Mouse (Mus musculus) midbrain, embryonic 11.5 days (tissue): ENCODE measurements at regions not wholly inside any gene's neighbourhood (a gene's known extent, or its start where the extent isn't known, plus 50 kb on each side); places are given as distances from the start of the nearest gene placed in this dataset.
A peak's percentile ranks its signal among the peaks of the same experiment; 100 is the strongest.

Experiments used
- ATAC-seq: fragments of 200-750 bp; cut with Nextera tagmentation; 2 replicates; pipeline ENCODE4 v1.8.0; 2017; ENCODE audit warnings: moderate TSS enrichment, moderate library complexity; ENCODE audit not compliant: low FRiP score
- DNase-seq: peaks from one replicate; pipeline ENCODE4 v3.0.0; 2015; ENCODE audit warnings: low spot score; ENCODE audit errors: missing footprints
- H3K27ac ChIP-seq: fragments of 300-500 bp; sonication (generic); 2 replicates; pipeline ENCODE4 v1.5.1; 2014; ENCODE audit warnings: low read depth, low read length
- H3K27me3 ChIP-seq: fragments of 300-500 bp; sonication (generic); 2 replicates; pipeline ENCODE4 v1.6.1; 2014; ENCODE audit warnings: mild to moderate bottlenecking, low read length, moderate library complexity, mixed read lengths; ENCODE audit not compliant: control insufficient read depth, insufficient read depth
- H3K36me3 ChIP-seq: fragments of 300-500 bp; sonication (generic); 2 replicates; pipeline ENCODE4 v1.6.1; 2014; ENCODE audit warnings: mild to moderate bottlenecking, low read length, moderate library complexity, mixed read lengths; ENCODE audit not compliant: control insufficient read depth, insufficient read depth
- H3K4me1 ChIP-seq: fragments of 300-500 bp; sonication (generic); 2 replicates; pipeline ENCODE4 v1.6.1; 2014; ENCODE audit warnings: low read length; ENCODE audit not compliant: control insufficient read depth, insufficient read depth
- H3K4me2 ChIP-seq: fragments of 300-500 bp; sonication (generic); 2 replicates; pipeline ENCODE4 v1.6.1; 2014; ENCODE audit warnings: mild to moderate bottlenecking, moderate library complexity
- H3K4me3 ChIP-seq: fragments of 300-500 bp; sonication (generic); 2 replicates; pipeline ENCODE4 v1.5.1; 2014; ENCODE audit warnings: low read depth, low read length
- H3K9ac ChIP-seq: fragments of 300-500 bp; sonication (generic); 2 replicates; pipeline ENCODE4 v1.6.1; 2014; ENCODE audit warnings: low read length
- H3K9me3 ChIP-seq: fragments of 300-500 bp; sonication (generic); 2 replicates; pipeline ENCODE4 v1.6.1; 2016; ENCODE audit warnings: low read length; ENCODE audit not compliant: control insufficient read depth
- WGBS: fragments of 180-500 bp; shearing (Covaris S2); extraction: QIAGEN DNeasy Blood & Tissue Kit; methylation state at CpG from one replicate; pipeline ENCODE4 v1.1.7; 2014; 5-methylcytosine and 5-hydroxymethylcytosine counted together

DNA sequence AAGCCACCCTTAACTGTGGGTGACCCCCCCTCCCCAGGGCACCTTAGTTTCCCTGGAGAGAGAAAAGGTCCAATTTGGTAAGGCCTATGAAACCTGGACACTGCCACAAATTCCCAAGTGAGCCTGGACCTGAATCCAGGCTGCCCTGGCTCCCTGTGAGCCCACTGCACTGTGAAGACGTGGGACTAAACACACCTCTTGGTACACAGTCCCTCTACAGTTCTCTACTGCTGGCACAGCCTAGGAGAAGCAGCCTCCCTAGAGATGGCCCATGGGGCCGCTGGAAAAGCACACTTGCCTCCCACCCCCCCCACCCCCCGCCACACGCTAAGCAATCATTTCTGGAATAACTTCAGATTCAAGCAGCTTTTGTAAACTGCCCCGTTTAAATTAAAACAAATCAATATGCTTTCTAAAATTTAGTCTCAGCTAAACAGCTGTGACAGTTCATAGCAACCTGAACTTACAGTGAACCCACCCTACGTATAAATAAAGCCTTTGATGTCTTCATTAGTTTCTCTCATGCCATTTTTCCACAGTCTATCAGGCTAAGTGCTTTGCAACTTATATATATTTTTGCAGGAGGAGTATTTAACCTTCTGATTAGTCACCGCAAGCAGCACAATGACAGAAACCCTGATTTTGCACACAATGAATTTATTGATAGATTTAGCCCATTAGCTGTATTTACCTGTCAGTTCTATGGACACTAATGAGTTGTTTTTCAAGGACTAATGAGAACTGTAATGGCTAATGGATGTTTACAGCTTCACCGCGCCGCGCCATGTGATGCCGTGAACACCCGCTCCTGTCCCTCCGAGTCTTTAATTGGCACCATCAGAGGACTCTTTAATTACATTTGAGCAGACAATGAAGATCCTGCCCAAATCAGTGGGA lies 215.3 kb downstream of the 3100002H09Rik start:
- WGBS = 85% methylated on average over 14 of the region's 14 CpGs
- H3K4me1 ChIP-seq = peaks cover 5% of the 10 kb centered on the region; the same call in 1 of the 2 replicates
- H3K9me3 ChIP-seq = no peaks in the 10 kb centered on the region
- H3K36me3 ChIP-seq = no peaks in the 10 kb centered on the region
- H3K9ac ChIP-seq = no peak overlapping the region
- H3K4me3 ChIP-seq = no peak overlapping the region
- H3K4me2 ChIP-seq = no peak overlapping the region
- ATAC-seq = no peak
- no peak overlapping the region for H3K27ac ChIP-seq
- H3K27me3 ChIP-seq = no peaks in the 10 kb centered on the region
- no peak for DNase-seq

DNA sequence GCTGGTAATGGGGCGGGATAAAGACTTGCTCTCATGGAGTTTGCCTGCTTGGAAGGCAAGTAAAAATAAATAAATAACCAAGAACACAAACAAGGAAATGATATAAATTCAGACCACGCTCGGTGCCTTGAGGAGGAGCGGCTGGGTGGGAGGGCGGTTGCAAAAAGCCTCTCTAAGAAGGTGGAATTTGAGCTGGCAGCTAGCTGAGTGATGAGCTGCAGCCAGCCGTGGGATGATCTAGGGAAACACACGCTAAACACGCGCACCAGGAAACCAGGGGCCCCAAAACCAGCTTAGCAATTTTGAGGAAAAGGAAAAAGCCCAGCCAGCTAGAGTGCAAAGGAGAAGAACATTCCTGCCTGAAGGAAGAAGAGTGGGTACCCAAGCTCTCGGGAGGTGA lies 217.0 kb downstream of the 3100002H09Rik start:
- 0 out of 2 replicates have a peak, but pooled peaks cover 2% of the 10 kb centered on the region for H3K4me1 ChIP-seq
- H3K9me3 ChIP-seq = no peaks in the 10 kb centered on the region
- WGBS = 69% methylated on average over 10 of the region's 10 CpGs
- ATAC-seq = no peak
- DNase-seq = peak; percentile 78
- H3K27me3 ChIP-seq = no peaks in the 10 kb centered on the region
- no peak overlapping the region for H3K9ac ChIP-seq
- no peaks in the 10 kb centered on the region for H3K36me3 ChIP-seq
- H3K4me3 ChIP-seq = no peak overlapping the region
- no peak overlapping the region for H3K4me2 ChIP-seq
- H3K27ac ChIP-seq = no peak overlapping the region

DNA sequence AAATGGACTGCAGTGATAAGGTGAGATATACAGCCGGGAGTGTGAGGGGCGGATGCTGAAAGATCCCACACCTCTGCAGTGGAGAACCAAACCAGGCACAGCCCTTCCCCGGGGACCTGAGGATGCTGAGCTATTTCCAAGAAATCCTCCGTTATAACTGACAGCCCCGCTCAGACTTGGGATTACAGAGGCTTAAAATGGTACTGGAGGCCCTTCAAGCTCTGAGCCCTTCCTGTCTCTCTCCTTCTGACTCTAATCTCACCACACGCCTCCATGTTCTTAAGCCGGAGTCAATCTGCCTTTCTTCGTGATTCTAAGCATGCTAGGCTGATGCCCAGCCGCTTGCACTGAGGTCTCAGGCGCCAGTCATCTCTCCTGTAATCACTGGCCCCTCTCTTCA lies 221.5 kb downstream of the 3100002H09Rik start:
- no peak overlapping the region for H3K27ac ChIP-seq
- no peaks in the 10 kb centered on the region for H3K9me3 ChIP-seq
- no peaks in the 10 kb centered on the region for H3K36me3 ChIP-seq
- no peak overlapping the region for H3K9ac ChIP-seq
- H3K4me3 ChIP-seq = no peak overlapping the region
- DNase-seq = no peak
- peaks cover 9% of the 10 kb centered on the region for H3K4me1 ChIP-seq
- no peak for ATAC-seq
- 79% methylated on average over 10 of the region's 10 CpGs for WGBS
- no peaks in the 10 kb centered on the region for H3K27me3 ChIP-seq
- no peak overlapping the region for H3K4me2 ChIP-seq

DNA sequence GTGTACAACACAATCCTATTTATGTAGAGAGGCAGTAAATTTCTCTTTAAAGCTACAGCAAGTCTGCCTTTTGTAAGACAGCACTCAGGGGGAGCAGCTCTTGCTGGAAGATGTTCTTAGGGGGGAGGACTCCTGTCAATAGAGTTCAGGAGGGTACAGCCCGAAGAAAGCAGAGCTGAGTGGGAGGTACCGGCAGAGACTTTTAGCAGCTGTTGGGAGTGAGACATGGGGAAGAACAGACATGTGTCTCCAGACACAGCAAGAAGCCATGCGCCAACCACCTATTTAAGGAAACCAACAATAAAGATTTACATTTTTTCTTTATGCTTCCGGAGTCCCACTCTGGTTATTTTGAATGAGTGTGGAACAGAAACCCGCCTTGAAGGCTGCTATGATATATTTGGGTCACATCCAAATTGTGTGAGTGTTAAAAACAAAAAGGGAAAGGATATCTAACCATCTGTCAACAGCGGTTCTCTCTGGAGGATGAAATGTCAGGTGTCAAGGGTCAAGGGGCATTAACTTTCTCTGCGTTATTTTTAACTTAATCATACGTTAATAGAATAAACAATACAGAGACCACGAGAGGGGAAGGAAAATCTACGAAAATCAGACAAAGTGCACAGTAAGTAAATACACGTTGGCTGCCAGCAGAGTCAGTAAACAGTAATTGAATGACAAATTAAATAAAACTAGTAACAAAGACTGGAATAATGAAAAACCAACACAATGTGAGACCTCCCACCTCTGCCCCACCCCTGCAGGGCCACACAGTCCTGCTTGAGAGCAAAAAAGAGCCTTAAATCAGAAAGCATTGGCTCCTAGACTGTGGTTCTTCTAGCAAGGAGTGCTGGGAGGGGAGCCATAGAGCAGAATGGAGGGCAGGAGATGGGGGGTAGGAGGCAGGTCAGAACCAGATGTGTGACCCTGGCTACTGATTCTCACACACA lies 225.2 kb downstream of the 3100002H09Rik start:
- H3K36me3 ChIP-seq = no peaks in the 10 kb centered on the region
- no peak overlapping the region for H3K27ac ChIP-seq
- H3K9me3 ChIP-seq = no peaks in the 10 kb centered on the region
- peaks cover 9% of the 10 kb centered on the region for H3K4me1 ChIP-seq
- no peak overlapping the region for H3K9ac ChIP-seq
- DNase-seq (no peak), ATAC-seq (no peak)
- 44% methylated on average over 11 of the region's 11 CpGs for WGBS
- H3K4me2 ChIP-seq = no peak overlapping the region
- H3K4me3 ChIP-seq = no peak overlapping the region
- H3K27me3 ChIP-seq = no peaks in the 10 kb centered on the region

DNA sequence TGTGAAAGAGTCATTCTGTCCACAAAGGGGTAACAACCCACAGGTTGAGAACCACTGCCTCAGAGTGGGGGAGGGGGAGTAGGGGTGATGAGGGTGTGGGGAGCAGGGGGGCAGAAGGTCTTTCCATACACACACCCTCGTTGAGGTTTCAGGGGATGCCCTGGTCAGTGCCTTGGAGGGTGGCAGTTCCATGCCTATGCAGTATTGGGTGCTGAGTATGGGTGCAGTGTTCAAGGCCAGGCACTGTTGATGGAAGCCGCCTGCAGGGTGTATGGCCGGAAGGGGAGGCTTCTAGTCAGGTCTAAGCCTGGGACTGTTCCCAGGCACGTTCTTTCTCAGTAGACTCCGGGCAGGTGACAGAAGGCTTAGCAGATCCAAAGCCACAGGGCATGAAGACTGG lies 234.1 kb downstream of the 3100002H09Rik start:
- no peak for DNase-seq
- Histone ChIP-seq H3K4me2 (no peak overlapping the region), H3K4me3 (no peak overlapping the region), H3K27ac (no peak overlapping the region), H3K4me1 (no peaks in the 10 kb centered on the region), H3K27me3 (no peaks in the 10 kb centered on the region), H3K36me3 (no peaks in the 10 kb centered on the region), H3K9ac (no peak overlapping the region), H3K9me3 (no peaks in the 10 kb centered on the region)
- WGBS = 74% methylated on average over 5 of the region's 5 CpGs
- ATAC-seq = no peak

DNA sequence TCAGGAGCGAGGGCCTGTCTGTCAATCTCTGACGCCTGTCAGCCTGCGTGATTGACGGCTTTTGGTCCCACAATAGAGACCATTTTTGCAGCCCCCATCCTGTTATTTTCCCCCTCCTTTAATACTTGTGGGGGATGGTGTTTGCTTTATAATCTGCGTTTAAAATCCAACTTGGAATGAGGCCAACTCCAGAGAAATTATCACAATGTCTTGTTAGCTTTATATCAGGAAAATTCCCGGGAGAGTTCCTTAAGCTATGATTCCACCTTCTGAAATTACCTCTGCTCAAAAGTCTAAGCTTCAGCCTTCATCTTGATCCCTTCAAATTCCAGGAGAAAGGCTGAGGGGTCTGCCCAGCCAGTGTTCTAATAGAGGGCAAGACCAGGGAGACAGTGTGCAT lies 235.0 kb downstream of the 3100002H09Rik start:
- ATAC-seq (no peak), DNase-seq (no peak)
- Histone ChIP-seq H3K9me3 (no peaks in the 10 kb centered on the region; the same call in 1 of the 2 replicates), H3K36me3 (no peaks in the 10 kb centered on the region), H3K4me3 (no peak overlapping the region), H3K27ac (no peak overlapping the region), H3K9ac (no peak overlapping the region), H3K4me1 (no peaks in the 10 kb centered on the region), H3K27me3 (no peaks in the 10 kb centered on the region), H3K4me2 (no peak overlapping the region)
- WGBS = 69% methylated on average over 6 of the region's 6 CpGs

- no peak overlapping the region for H3K4me3 ChIP-seq
- DNase-seq (no peak), ATAC-seq (no peak)
- WGBS = 92% methylated on average over 3 of the region's 3 CpGs
- no peaks in the 10 kb centered on the region; the same call in 1 of the 2 replicates for H3K9me3 ChIP-seq
- no peaks in the 10 kb centered on the region for H3K36me3 ChIP-seq
- H3K4me2 ChIP-seq = no peak overlapping the region
- H3K4me1 ChIP-seq = no peaks in the 10 kb centered on the region
- H3K27ac ChIP-seq = no peak overlapping the region
- H3K27me3 ChIP-seq = no peaks in the 10 kb centered on the region
- H3K9ac ChIP-seq = no peak overlapping the region
Measured at GRCm38 (mm10) chr4:124368831-124369230, 241.8 kb downstream of the 3100002H09Rik start.

DNA sequence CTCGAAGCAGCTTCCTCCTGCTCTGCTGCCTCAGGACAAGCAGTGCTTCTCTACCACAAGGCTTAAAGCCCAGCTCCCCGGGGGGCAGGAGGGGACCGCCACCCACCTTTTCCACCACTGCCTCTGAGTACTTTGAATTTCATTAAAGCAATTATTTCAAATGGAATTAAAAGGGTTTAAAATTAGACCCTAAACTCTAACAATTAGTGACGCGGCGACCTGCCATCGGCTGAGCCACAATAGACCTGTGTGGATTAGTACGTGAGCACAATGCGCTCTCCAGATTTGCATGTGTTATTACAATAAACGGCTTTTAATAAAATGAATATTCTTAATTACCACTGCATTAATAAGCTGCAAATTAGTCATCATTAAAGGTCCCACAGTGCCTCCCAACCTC lies 242.5 kb downstream of the 3100002H09Rik start:
- Histone ChIP-seq H3K4me1 (no peaks in the 10 kb centered on the region), H3K4me2 (no peak overlapping the region), H3K4me3 (no peak overlapping the region), H3K9ac (no peak overlapping the region), H3K27me3 (no peaks in the 10 kb centered on the region), H3K27ac (no peak overlapping the region), H3K9me3 (no peaks in the 10 kb centered on the region; the same call in 1 of the 2 replicates), H3K36me3 (no peaks in the 10 kb centered on the region)
- ATAC-seq = no peak
- no peak for DNase-seq
- 60% methylated on average over 10 of the region's 10 CpGs for WGBS

- WGBS = 30% methylated on average over 6 of the region's 6 CpGs
- H3K36me3 ChIP-seq = no peaks in the 10 kb centered on the region
- peaks cover 11% of the 10 kb centered on the region; the same call in 1 of the 2 replicates for H3K4me1 ChIP-seq
- H3K27me3 ChIP-seq = peaks cover 7% of the 10 kb centered on the region; the same call in 1 of the 2 replicates
- 0 out of 2 replicates have a peak, but pooled peaks have one; percentile 35 for ATAC-seq
- H3K9me3 ChIP-seq = no peaks in the 10 kb centered on the region
- no peak overlapping the region for H3K9ac ChIP-seq
- no peak overlapping the region; the same call in 1 of the 2 replicates for H3K27ac ChIP-seq
- H3K4me2 ChIP-seq = no peak overlapping the region
- no peak for DNase-seq
- no peak overlapping the region for H3K4me3 ChIP-seq
Measured at GRCm38 (mm10) chr4:124360578-124360908, 250.1 kb downstream of the 3100002H09Rik start.
